Mouse (Mus musculus) testis, adult 2 months (tissue): ENCODE results near the gene Grik3.

Source experiments
- CTCF ChIP-seq: fragments of 200-500 bp; IDR thresholded peaks from 2 replicates; pipeline ENCODE4 v1.5.1; 2012; ENCODE audit warnings: low read depth, mild to moderate bottlenecking, inconsistent platforms, low read length, moderate library complexity; ENCODE audit not compliant: control insufficient read depth, insufficient read depth, insufficient replicate concordance
- POLR2A ChIP-seq: fragments of 200-500 bp; IDR thresholded peaks from 2 replicates; pipeline ENCODE4 v1.6.1; 2012; ENCODE audit warnings: low read depth, mild to moderate bottlenecking, inconsistent platforms, low read length, moderate library complexity; ENCODE audit not compliant: control insufficient read depth

- TF ChIP-seq CTCF (no peak), POLR2A (no peak)
Measured at GRCm38 (mm10) chr4:125544947-125545767, 54.7 kb downstream of the Grik3 start.
